Mouse (Mus musculus): Measurements from ENCODE around the gene Lrrc8d. TPM values are rescaled to one million over a fixed set of nuclear protein-coding genes. Genes with fewer than 3 reads are reported as not detected.

Gene Lrrc8d
- polyA plus RNA-seq (2014; fragmentation: Nextera tagmentation; extraction: Ambion mirVana): 24.5 and 28.8 TPM in 2 replicates

- Histone ChIP-seq H3K9me3 (ENCODE audit: control insufficient read depth, low read length) (no peaks in the 10 kb centered on the region), H3K4me2 (peak within 1 kb of the TSS; percentile 92), H3K27ac (ENCODE audit: low read depth, low read length) (peak within 1 kb of the TSS; percentile 92), H3K9ac (ENCODE audit: low read length) (peak within 1 kb of the TSS; percentile 99), H3K27me3 (ENCODE audit: control insufficient read depth, insufficient read depth, low read length) (no peaks in the 10 kb centered on the region; the same call in 1 of the 2 replicates), H3K36me3 (ENCODE audit: control insufficient read depth, insufficient read depth, low read length) (no peaks in the 10 kb centered on the region), H3K4me1 (ENCODE audit: control insufficient read depth, insufficient read depth, low read length) (peaks cover 18% of the 10 kb centered on the region), H3K4me3 (ENCODE audit: low read depth, low read length) (peak within 1 kb of the TSS; percentile 92)
- WGBS: 3% methylated on average over 59 of the region's 60 CpGs
- ATAC-seq (ENCODE audit: low FRiP score): peak; percentile 97
- peak; percentile 96 for DNase-seq (ENCODE audit: low spot score, missing footprints)
These were observed at the start of gene Lrrc8d for GRCm38 (mm10) chr5:105699141-105700069. Gene Lrrc8d (plus strand): TSS chr5:105699969.

- Histone ChIP-seq H3K27me3 (ENCODE audit: control insufficient read depth, insufficient read depth, low read length) (no peaks in the 10 kb centered on the region), H3K27ac (ENCODE audit: low read depth, low read length) (no peak overlapping the region), H3K9me3 (ENCODE audit: control insufficient read depth, low read length) (no peaks in the 10 kb centered on the region), H3K4me1 (ENCODE audit: control insufficient read depth, insufficient read depth, low read length) (no peaks in the 10 kb centered on the region), H3K4me3 (ENCODE audit: low read depth, low read length) (no peak overlapping the region), H3K36me3 (ENCODE audit: control insufficient read depth, insufficient read depth, low read length) (no peaks in the 10 kb centered on the region), H3K4me2 (no peak overlapping the region), H3K9ac (ENCODE audit: low read length) (no peak overlapping the region)
- no peak for ATAC-seq (ENCODE audit: low FRiP score)
- no peak for DNase-seq (ENCODE audit: low spot score, missing footprints)
- 89% methylated on average over 8 of the region's 8 CpGs for WGBS
These were observed 48.9 kb upstream of the Lrrc8d start for GRCm38 (mm10) chr5:105650728-105651479.

DNA sequence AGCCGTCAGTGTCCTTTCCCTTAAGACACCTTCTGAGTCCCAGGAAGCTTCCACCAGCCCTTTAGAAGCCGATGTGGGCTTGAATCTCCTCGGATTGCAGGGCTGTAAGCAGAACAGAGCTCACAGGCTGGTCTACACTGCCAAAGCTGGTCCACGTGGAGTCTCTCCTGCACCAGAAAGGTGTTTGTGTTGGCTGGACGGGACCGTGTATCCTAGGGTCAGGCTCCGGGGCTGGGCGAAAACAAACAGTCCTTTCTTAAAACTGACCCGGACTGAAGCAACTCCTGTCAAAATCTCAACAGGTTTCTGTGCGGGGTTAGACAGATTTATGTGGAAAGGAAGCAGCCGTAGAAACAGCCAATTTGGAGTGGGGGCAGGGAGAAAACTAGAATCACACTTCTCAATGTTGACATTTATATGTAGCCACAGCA lies 48.2 kb upstream of the Lrrc8d start:
- Histone ChIP-seq H3K27ac (ENCODE audit: low read depth, low read length) (no peak overlapping the region), H3K36me3 (ENCODE audit: control insufficient read depth, insufficient read depth, low read length) (no peaks in the 10 kb centered on the region), H3K9me3 (ENCODE audit: control insufficient read depth, low read length) (no peaks in the 10 kb centered on the region), H3K4me1 (ENCODE audit: control insufficient read depth, insufficient read depth, low read length) (no peaks in the 10 kb centered on the region), H3K4me2 (no peak overlapping the region), H3K4me3 (ENCODE audit: low read depth, low read length) (no peak overlapping the region), H3K27me3 (ENCODE audit: control insufficient read depth, insufficient read depth, low read length) (no peaks in the 10 kb centered on the region), H3K9ac (ENCODE audit: low read length) (no peak overlapping the region)
- 82% methylated on average over 11 of the region's 11 CpGs for WGBS
- ATAC-seq (ENCODE audit: low FRiP score) (no peak), DNase-seq (ENCODE audit: low spot score, missing footprints) (no peak)

- DNase-seq (ENCODE audit: low spot score, missing footprints): peak; percentile 98
- no peaks in the 10 kb centered on the region for H3K36me3 ChIP-seq (ENCODE audit: control insufficient read depth, insufficient read depth, low read length)
- 32% methylated on average over 15 of the region's 15 CpGs for WGBS
- H3K4me3 ChIP-seq (ENCODE audit: low read depth, low read length): no peak overlapping the region
- H3K4me2 ChIP-seq: no peak overlapping the region
- H3K9me3 ChIP-seq (ENCODE audit: control insufficient read depth, low read length): no peaks in the 10 kb centered on the region
- H3K4me1 ChIP-seq (ENCODE audit: control insufficient read depth, insufficient read depth, low read length): no peaks in the 10 kb centered on the region
- no peak overlapping the region for H3K27ac ChIP-seq (ENCODE audit: low read depth, low read length)
- no peak overlapping the region for H3K9ac ChIP-seq (ENCODE audit: low read length)
- ATAC-seq (ENCODE audit: low FRiP score): peak; percentile 77
- H3K27me3 ChIP-seq (ENCODE audit: control insufficient read depth, insufficient read depth, low read length): no peaks in the 10 kb centered on the region
These were observed 45.3 kb upstream of the Lrrc8d start for GRCm38 (mm10) chr5:105654237-105655063.

- Histone ChIP-seq H3K4me1 (ENCODE audit: control insufficient read depth, insufficient read depth, low read length) (no peaks in the 10 kb centered on the region), H3K36me3 (ENCODE audit: control insufficient read depth, insufficient read depth, low read length) (no peaks in the 10 kb centered on the region), H3K9ac (ENCODE audit: low read length) (no peak overlapping the region), H3K27ac (ENCODE audit: low read depth, low read length) (no peak overlapping the region), H3K4me3 (ENCODE audit: low read depth, low read length) (no peak overlapping the region), H3K4me2 (no peak overlapping the region), H3K27me3 (ENCODE audit: control insufficient read depth, insufficient read depth, low read length) (no peaks in the 10 kb centered on the region), H3K9me3 (ENCODE audit: control insufficient read depth, low read length) (no peaks in the 10 kb centered on the region)
- no peak for DNase-seq (ENCODE audit: low spot score, missing footprints)
- 71% methylated on average over 12 of the region's 12 CpGs for WGBS
- peak; percentile 68 for ATAC-seq (ENCODE audit: low FRiP score)
These were observed 44.6 kb upstream of the Lrrc8d start for GRCm38 (mm10) chr5:105655100-105655734.

- ATAC-seq (ENCODE audit: low FRiP score) (no peak), DNase-seq (ENCODE audit: low spot score, missing footprints) (no peak)
- no peaks in the 10 kb centered on the region for H3K4me1 ChIP-seq (ENCODE audit: control insufficient read depth, insufficient read depth, low read length)
- no peak overlapping the region for H3K4me2 ChIP-seq
- H3K9ac ChIP-seq (ENCODE audit: low read length): no peak overlapping the region
- no peak overlapping the region for H3K27ac ChIP-seq (ENCODE audit: low read depth, low read length)
- no peaks in the 10 kb centered on the region for H3K36me3 ChIP-seq (ENCODE audit: control insufficient read depth, insufficient read depth, low read length)
- H3K9me3 ChIP-seq (ENCODE audit: control insufficient read depth, low read length): no peaks in the 10 kb centered on the region
- no peaks in the 10 kb centered on the region for H3K27me3 ChIP-seq (ENCODE audit: control insufficient read depth, insufficient read depth, low read length)
- H3K4me3 ChIP-seq (ENCODE audit: low read depth, low read length): no peak overlapping the region
- WGBS: 93% methylated on average over 5 of the region's 5 CpGs
These were observed 37.9 kb upstream of the Lrrc8d start for GRCm38 (mm10) chr5:105661894-105662293.

DNA sequence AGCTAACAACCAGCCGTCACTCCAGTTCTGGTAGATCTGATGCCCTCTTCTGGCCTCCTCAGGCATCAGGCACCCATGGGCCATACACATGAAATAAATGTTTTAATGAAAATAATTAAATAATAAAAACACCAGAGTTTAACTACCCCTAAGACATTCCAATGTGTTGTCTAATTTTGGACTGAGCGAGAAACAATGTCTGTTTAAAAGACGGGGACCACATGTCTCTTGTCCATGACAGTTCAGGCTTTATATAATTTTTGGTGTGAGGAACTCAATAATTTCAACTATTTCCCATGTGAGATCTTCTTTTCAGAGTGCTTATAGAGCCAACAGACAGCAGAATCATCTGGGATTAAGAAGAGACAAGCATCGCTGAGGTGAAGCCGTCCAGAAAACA lies 32.8 kb upstream of the Lrrc8d start:
- Histone ChIP-seq H3K9ac (ENCODE audit: low read length) (no peak overlapping the region), H3K27ac (ENCODE audit: low read depth, low read length) (no peak overlapping the region), H3K4me2 (no peak overlapping the region), H3K9me3 (ENCODE audit: control insufficient read depth, low read length) (no peaks in the 10 kb centered on the region), H3K36me3 (ENCODE audit: control insufficient read depth, insufficient read depth, low read length) (no peaks in the 10 kb centered on the region), H3K4me1 (ENCODE audit: control insufficient read depth, insufficient read depth, low read length) (no peaks in the 10 kb centered on the region), H3K27me3 (ENCODE audit: control insufficient read depth, insufficient read depth, low read length) (no peaks in the 10 kb centered on the region), H3K4me3 (ENCODE audit: low read depth, low read length) (no peak overlapping the region)
- 93% methylated on average over 5 of the region's 5 CpGs for WGBS
- ATAC-seq (ENCODE audit: low FRiP score) (no peak), DNase-seq (ENCODE audit: low spot score, missing footprints) (no peak)

DNA sequence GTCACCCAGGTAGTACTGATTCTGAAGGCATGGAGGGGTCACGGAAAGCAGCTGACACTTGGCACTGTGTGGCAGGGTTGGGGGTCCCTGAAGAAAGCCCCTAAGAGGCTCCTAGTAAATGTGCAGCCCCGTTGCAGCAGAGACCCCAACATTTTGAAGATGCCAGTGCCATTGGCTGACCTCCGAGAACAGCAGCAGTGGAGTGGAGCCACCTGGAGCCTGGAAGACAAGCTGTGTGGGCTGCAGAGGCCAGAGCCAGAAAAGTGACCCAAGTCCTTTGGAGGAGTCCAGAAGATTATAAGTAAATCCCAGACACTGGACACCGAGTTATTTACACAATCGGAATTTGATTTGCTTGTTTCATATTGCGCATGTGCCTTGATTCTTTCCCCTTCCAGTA lies 32.4 kb upstream of the Lrrc8d start:
- H3K4me3 ChIP-seq (ENCODE audit: low read depth, low read length): no peak overlapping the region
- WGBS: 93% methylated on average over 6 of the region's 6 CpGs

More for the DNA sequence above, 32.4 kb upstream of the Lrrc8d start:
- H3K9me3 ChIP-seq (ENCODE audit: control insufficient read depth, low read length): no peaks in the 10 kb centered on the region
- no peaks in the 10 kb centered on the region for H3K27me3 ChIP-seq (ENCODE audit: control insufficient read depth, insufficient read depth, low read length)
- DNase-seq (ENCODE audit: low spot score, missing footprints) (no peak), ATAC-seq (ENCODE audit: low FRiP score) (no peak)
- H3K27ac ChIP-seq (ENCODE audit: low read depth, low read length): no peak overlapping the region
- no peaks in the 10 kb centered on the region for H3K4me1 ChIP-seq (ENCODE audit: control insufficient read depth, insufficient read depth, low read length)
- H3K9ac ChIP-seq (ENCODE audit: low read length): no peak overlapping the region
- H3K4me2 ChIP-seq: no peak overlapping the region
- H3K36me3 ChIP-seq (ENCODE audit: control insufficient read depth, insufficient read depth, low read length): no peaks in the 10 kb centered on the region
